Mouse (Mus musculus) monocyte, adult 59 days (primary cell): Measurements from ENCODE around the gene Trak2. TPM values are rescaled to one million over a fixed set of nuclear protein-coding genes. Genes with fewer than 3 reads are reported as not detected.

Experiments used
- total RNA-seq, 2 experiments: library from RNA; stranded (reverse); gene quantifications; one replicate each; pipeline ENCODE4 v1.2.4; 2023

Trak2 gene
- total RNA-seq: 10 to 100 TPM; 37.8 to 50.8 TPM

DNA sequence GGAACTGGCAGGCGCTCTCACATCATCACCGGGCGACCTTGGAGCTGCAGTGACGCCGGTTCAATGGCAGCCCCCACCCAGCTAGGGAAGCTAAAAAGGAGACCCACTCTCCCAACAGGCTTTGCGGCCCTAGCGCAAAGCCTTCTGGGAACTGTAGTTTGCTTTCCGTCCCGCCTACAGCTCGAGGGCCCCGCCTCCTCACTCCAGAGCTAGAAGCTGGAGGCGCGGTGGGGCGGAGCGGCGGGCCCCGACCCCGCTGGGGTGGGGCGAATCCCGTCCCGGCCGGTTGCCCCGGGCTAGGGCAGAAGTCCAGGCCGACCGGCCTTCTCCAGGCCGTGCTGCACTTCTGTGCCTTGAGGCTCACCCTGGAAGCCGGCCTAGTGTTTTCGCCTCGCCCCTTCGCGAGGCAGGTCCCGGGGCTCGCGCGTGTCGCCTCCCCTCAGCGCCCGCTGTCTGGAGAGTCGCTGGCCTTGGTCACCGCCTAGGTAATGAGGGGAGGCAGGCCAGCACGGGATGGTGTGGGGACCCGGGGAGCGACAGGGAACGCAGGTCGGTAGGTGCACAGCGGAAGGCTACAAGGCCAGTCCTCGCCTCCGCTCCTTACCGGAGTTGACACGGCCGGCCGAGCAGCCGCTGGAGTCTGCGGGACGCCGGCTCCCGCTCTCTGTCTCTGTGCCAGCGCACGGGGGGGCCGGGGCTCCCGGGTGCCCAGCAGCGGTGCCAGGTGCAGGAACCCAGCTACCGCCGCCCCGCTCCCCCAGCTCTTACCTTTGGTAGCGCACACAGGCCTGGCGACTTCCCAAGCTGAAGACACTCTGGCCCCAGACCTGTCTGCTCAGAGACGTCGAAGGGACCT lies at the start of gene Trak2, which contains the start of gene Stradb:
Gene Trak2, minus strand, starts transcription at position 65 of the 856 bp plus-strand sequence.
Gene Stradb, plus strand, starts transcription at position 157 of the 856 bp plus-strand sequence.

Other genes starting within 250 kb of the Trak2 start
- 10 to 100 TPM; 69.2 to 91.4 TPM for gene Casp8, start 178.1 kb downstream of the Trak2 start, total RNA-seq
- 10 to 100 TPM; 10.1 to 17.3 TPM for gene Stradb, start 92 bp upstream of the Trak2 start, total RNA-seq
- not detected for gene C2cd6, start 121.5 kb upstream of the Trak2 start, total RNA-seq
- gene Tmem237, start 147.0 kb upstream of the Trak2 start, total RNA-seq: 1 to 10 TPM; 3.8 to 4.9 TPM
- gene Mpp4, start 190.0 kb upstream of the Trak2 start, total RNA-seq: not detected